Comparison of ENCODE assay signal across 22 mouse cellular contexts in the genomic region with DNA sequence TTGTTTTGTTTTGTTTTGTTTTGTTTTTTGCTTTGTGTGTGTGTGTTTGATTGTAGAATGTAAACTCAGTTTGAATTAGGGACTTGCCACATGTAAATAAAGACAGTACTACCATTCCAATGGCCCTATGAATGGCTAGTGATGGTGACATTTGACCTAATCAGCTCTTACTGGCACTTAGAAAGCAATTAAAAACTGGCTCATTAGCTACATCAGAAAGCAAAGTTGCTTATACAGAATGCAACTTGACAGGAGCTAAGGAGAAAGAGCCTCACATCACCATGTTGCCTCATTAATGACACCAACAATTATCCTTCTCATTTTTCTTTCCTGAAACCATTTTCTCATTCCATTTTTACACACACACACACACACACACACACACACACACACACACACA.
DNase-seq lines count a peak whose midpoint lies in the region; ATAC-seq lines count a peak whose summit lies in the region.
"Had no signal": no experiment of that assay in that cellular context is flagged by ENCODE, and none has a peak within 500 bp of the region (broad histone marks: within the 10 kb centered on the region; RNA-seq: fewer than 3 reads in every experiment).

No protein-coding gene starts in this region.

- ATAC-seq in kidney, embryonic 16.5 days (ENCODE audit: low FRiP score, low TSS enrichment), result no peak
- ATAC-seq: activated CD4-positive, CD25-positive, alpha-beta regulatory T cell, adult 4 months; CD4-positive, CD25-positive, alpha-beta regulatory T cell, adult 4 months; Patski had no signal

- H3K27ac ChIP-seq in kidney, embryonic 16.5 days (ENCODE audit: low read length), result no peak overlapping the region

- H3K27me3 ChIP-seq in kidney, embryonic 16.5 days (ENCODE audit: insufficient read depth, low read length), result no peaks in the 10 kb centered on the region
- H3K27me3 ChIP-seq: CH12.LX, Patski had no signal

- no peaks in the 10 kb centered on the region for H3K36me3 ChIP-seq in kidney, embryonic 16.5 days (ENCODE audit: insufficient read depth, low read length)
- H3K36me3 ChIP-seq: G1E had no signal

- H3K4me1 ChIP-seq in kidney, embryonic 16.5 days (ENCODE audit: insufficient read depth, low read length), result no peaks in the 10 kb centered on the region

- no peak overlapping the region for H3K9ac ChIP-seq in kidney, embryonic 16.5 days (replicated peaks; ENCODE audit: low read length)

- peak; percentile 55 for DNase-seq in Muller cell, postnatal 12 days (ENCODE audit: inconsistent ontology term)
- peak; percentile 54 for DNase-seq in retina, embryonic 14.5 days (ENCODE audit: low spot score)
- DNase-seq in retina, postnatal 1 day, result peak; percentile 51
- DNase-seq in yolk sac, embryonic 10.5 days (ENCODE audit: low spot score), result no peak
- DNase-seq in lung, postnatal 4 days, result no peak
- DNase-seq: adrenal gland, adult 2 months; adrenal gland, adult 8-10 months; adrenal gland, postnatal 10 days; adrenal gland, postnatal 14 days; adrenal gland, postnatal 25 days; adrenal gland, postnatal 36 days; B cell, adult 2 months; cerebellum, adult 11 months; cerebellum, adult 11-12 months; cerebellum, adult 18-20 months; cerebellum, adult 2 months had no signal

- H3K9me3 ChIP-seq in kidney, embryonic 16.5 days (ENCODE audit: low read length), result no peaks in the 10 kb centered on the region
- H3K9me3 ChIP-seq: G1E had no signal

- no peak overlapping the region for H3K4me3 ChIP-seq in kidney, embryonic 16.5 days (ENCODE audit: low read length)

- H3K4me2 ChIP-seq in kidney, embryonic 16.5 days (replicated peaks; ENCODE audit: low read depth, low read length), result no peak overlapping the region

Comparison
In these comparisons a context has a peak if more than half of its experiments do, and no peak if none do; other contexts are left out.
1. DNase-seq: peak in Muller cell, postnatal 12 days (single experiment), retina, embryonic 14.5 days (single experiment) and retina, postnatal 1 day (single experiment); none in yolk sac, embryonic 10.5 days (single experiment) and lung, postnatal 4 days (0 of 2).